Mouse (Mus musculus) thymus, adult 2 months (tissue): ENCODE measurements around the gene Polr1b. TPM values are rescaled to one million over a fixed set of nuclear protein-coding genes. Genes with fewer than 3 reads are reported as not detected.

Experiments
- DNase-seq: peaks from one replicate; pipeline ENCODE4 v3.0.0; 2021
- H3K27ac ChIP-seq: fragments of 200-500 bp; 2 replicates; pipeline ENCODE4 v1.5.1; 2012; ENCODE audit warnings: low read length, control low read depth; ENCODE audit not compliant: control insufficient read depth, insufficient read depth
- H3K27me3 ChIP-seq: fragments of 200-500 bp; 2 replicates; pipeline ENCODE4 v1.6.1; 2012; ENCODE audit warnings: mild to moderate bottlenecking, low read length, moderate library complexity, mixed read lengths; ENCODE audit not compliant: control insufficient read depth, insufficient read depth
- H3K36me3 ChIP-seq: fragments of 200-500 bp; 2 replicates; pipeline ENCODE4 v1.6.1; 2012; ENCODE audit warnings: mild to moderate bottlenecking, low read length, moderate library complexity; ENCODE audit not compliant: control insufficient read depth, insufficient read depth
- H3K4me1 ChIP-seq: fragments of 200-500 bp; replicated peaks from 2 replicates; pipeline ENCODE4 v1.6.1; 2012; ENCODE audit warnings: low read length; ENCODE audit not compliant: control insufficient read depth, insufficient read depth
- H3K4me3 ChIP-seq: fragments of 200-500 bp; 2 replicates; pipeline ENCODE4 v1.5.1; 2012; ENCODE audit warnings: mild to moderate bottlenecking, low read length, control low read depth, moderate library complexity; ENCODE audit not compliant: control insufficient read depth, insufficient read depth
- CTCF ChIP-seq: fragments of 200-500 bp; IDR thresholded peaks from 2 replicates; pipeline ENCODE4 v1.5.1; 2012; ENCODE audit warnings: mild to moderate bottlenecking, control low read depth, low read length, moderate library complexity, borderline replicate concordance; ENCODE audit not compliant: control insufficient read depth, poor library complexity, insufficient read depth; ENCODE audit errors: extremely low read depth
- POLR2A ChIP-seq: fragments of 200-500 bp; IDR thresholded peaks from 2 replicates; pipeline ENCODE4 v1.6.1; 2012; ENCODE audit warnings: mild to moderate bottlenecking, low read length, control low read depth, moderate library complexity; ENCODE audit not compliant: control insufficient read depth, poor library complexity, insufficient read depth; ENCODE audit errors: extremely low read depth
- WGBS: fragments of 180-500 bp; shearing (Covaris S2); methylation state at CpG from one replicate; pipeline ENCODE4 v1.1.7; 2018; 5-methylcytosine and 5-hydroxymethylcytosine counted together
- polyA plus RNA-seq: library from polyadenylated mRNA; depleted of rRNA; stranded (reverse); fragments of >200 nt; gene quantifications from 2 replicates; pipeline ENCODE4 v1.2.3, GENCODE M21; 2012; rRNA removed

The Polr1b gene
- polyA plus RNA-seq, 1 experiment = 24.2 TPM

DNA sequence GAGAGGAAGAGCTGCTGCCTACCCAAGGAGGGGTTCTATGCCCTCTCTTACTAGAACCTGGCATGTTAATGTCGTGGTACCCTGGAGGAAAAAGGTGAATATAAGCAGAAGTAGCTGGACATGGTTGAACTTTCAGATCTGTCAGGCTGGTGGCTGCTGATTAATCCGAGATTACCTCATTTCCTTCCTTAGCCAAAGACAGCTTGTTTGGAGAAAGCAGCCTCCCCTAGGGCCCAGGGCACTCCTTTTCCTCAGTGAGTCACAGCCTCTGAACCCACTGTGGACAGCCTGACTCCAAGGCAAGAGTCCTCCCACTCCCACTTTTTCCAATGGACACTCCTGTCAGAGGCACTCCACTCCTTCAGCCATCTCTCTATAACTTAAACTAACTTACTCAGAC lies 74.8 kb downstream of the Polr1b start:
- no peaks in the 10 kb centered on the region for H3K36me3 ChIP-seq
- H3K27ac ChIP-seq = no peak overlapping the region
- 23% methylated on average over 2 of the region's 2 CpGs for WGBS
- H3K4me1 ChIP-seq = peaks cover 30% of the 10 kb centered on the region
- no peak for DNase-seq
- H3K27me3 ChIP-seq = no peaks in the 10 kb centered on the region
- no peak overlapping the region for H3K4me3 ChIP-seq
- no peak for TF ChIP-seq CTCF
- no peak for TF ChIP-seq POLR2A

Other genes starting within 250 kb of the Polr1b start
- gene Fbln7, start 238.0 kb upstream of the Polr1b start, polyA plus RNA-seq = 0.64 and 0.69 TPM in 2 replicates
- 1.6 and 1.7 TPM in 2 replicates for gene Zc3h8, start 156.9 kb upstream of the Polr1b start, polyA plus RNA-seq
- gene Zc3h6, start 133.6 kb upstream of the Polr1b start, polyA plus RNA-seq = 2.5 and 2.6 TPM in 2 replicates
- gene Gm10762, start 133.3 kb upstream of the Polr1b start, polyA plus RNA-seq = 5.9 and 6.4 TPM in 2 replicates
- 0.16 and 0.45 TPM in 2 replicates for gene Vinac1, start 52.8 kb upstream of the Polr1b start, polyA plus RNA-seq
- gene Ttl, start 35.1 kb upstream of the Polr1b start, polyA plus RNA-seq = 6.4 and 6.7 TPM in 2 replicates
- 55.5 and 65.2 TPM in 2 replicates for gene Chchd5, start 28.7 kb downstream of the Polr1b start, polyA plus RNA-seq
- gene Slc20a1, start 97.8 kb downstream of the Polr1b start, polyA plus RNA-seq = 77.3 and 82.0 TPM in 2 replicates
- gene Ckap2l, start 196.2 kb downstream of the Polr1b start, polyA plus RNA-seq = 5.1 and 7.5 TPM in 2 replicates
- gene Il1a, start 209.0 kb downstream of the Polr1b start, polyA plus RNA-seq = 1.1 and 1.5 TPM in 2 replicates